Mouse (Mus musculus) adrenal gland, postnatal 14 days (tissue): ENCODE results near the gene Lrrc46. TPM values are rescaled to one million over a fixed set of nuclear protein-coding genes. Genes with fewer than 3 reads are reported as not detected.

ENCODE experiments used
- DNase-seq: peaks from one replicate; pipeline ENCODE4 v3.0.0; 2021; ENCODE audit warnings: mixed read lengths
- microRNA-seq, 2 experiments: library from miRNA; unstranded; fragments of <30 nt; microRNA quantifications; one replicate each; pipeline ENCODE4 v1.2.0; 2021
- total RNA-seq: library from RNA; stranded (reverse); gene quantifications from 2 replicates; pipeline ENCODE4 v1.2.3, GENCODE M21; 2021

Lrrc46 gene
- total RNA-seq, 1 experiment from 2014 or later: 0.93 TPM

- no peak for DNase-seq
Measured at GRCm38 (mm10) chr11:97013121-97013670, 28.0 kb downstream of the Lrrc46 start, which contains the start of gene Sp6. TSS of gene Sp6 (plus strand) at chr11:97013394.

GRCm38 (mm10) chr11:97009198-97009790 is 31.9 kb downstream of the Lrrc46 start:
- DNase-seq: no peak

- peak; percentile 27 for DNase-seq
Measured at GRCm38 (mm10) chr11:97007093-97007794, 34.0 kb downstream of the Lrrc46 start.

- no peak for DNase-seq
Measured at GRCm38 (mm10) chr11:97003170-97003569, 38.0 kb downstream of the Lrrc46 start.

GRCm38 (mm10) chr11:96997380-96997956 is 43.7 kb downstream of the Lrrc46 start:
- peak; percentile 65 for DNase-seq

- no peak for DNase-seq
Measured at GRCm38 (mm10) chr11:96996773-96997379, 44.3 kb downstream of the Lrrc46 start.

- DNase-seq: no peak
Measured at GRCm38 (mm10) chr11:96995836-96996772, 45.1 kb downstream of the Lrrc46 start.

GRCm38 (mm10) chr11:96995031-96995430 is 46.2 kb downstream of the Lrrc46 start:
- DNase-seq: no peak

- peak; percentile 45 for DNase-seq
Measured at GRCm38 (mm10) chr11:96992722-96993311, 48.4 kb downstream of the Lrrc46 start.

- no peak for DNase-seq
Measured at GRCm38 (mm10) chr11:96991501-96991900, 49.7 kb downstream of the Lrrc46 start.

- DNase-seq: peak; percentile 59
Measured at GRCm38 (mm10) chr11:96987873-96988655, 53.1 kb downstream of the Lrrc46 start.

- no peak for DNase-seq
Measured at GRCm38 (mm10) chr11:96986463-96986862, 54.7 kb downstream of the Lrrc46 start.

GRCm38 (mm10) chr11:96984903-96985302 is 56.3 kb downstream of the Lrrc46 start:
- DNase-seq: no peak

Small RNAs within 50 kb of the gene (microRNA-seq; reads per million reads assigned to microRNA genes)
- 0 to 1.1 reads per million in 2 experiments for gene Mir8103

Other genes starting within 250 kb of the Lrrc46 start
- gene Nfe2l1, start 211.4 kb downstream of the Lrrc46 start, total RNA-seq: 362 and 371 TPM in 2 replicates
- gene Copz2, start 191.5 kb downstream of the Lrrc46 start, total RNA-seq: 39.8 and 43.7 TPM in 2 replicates
- 48.6 and 49.9 TPM in 2 replicates for gene Cdk5rap3, start 124.9 kb downstream of the Lrrc46 start, total RNA-seq
- 0.37 TPM in 1 of 2 replicates, not detected in the other for gene Prr15l, start 113.3 kb downstream of the Lrrc46 start, total RNA-seq
- 28.3 and 31.9 TPM in 2 replicates for gene Pnpo, start 97.4 kb downstream of the Lrrc46 start, total RNA-seq
- 15.5 and 18.3 TPM in 2 replicates for gene Sp2, start 58.4 kb downstream of the Lrrc46 start, total RNA-seq
- 0.22 and 0.30 TPM in 2 replicates for gene Sp6, start 28.0 kb downstream of the Lrrc46 start, total RNA-seq
- 15.9 and 18.3 TPM in 2 replicates for gene Scrn2, start 11.5 kb downstream of the Lrrc46 start, total RNA-seq
- gene Mrpl10, start 153 bp upstream of the Lrrc46 start, total RNA-seq: 124 and 130 TPM in 2 replicates
- 8.0 and 10.1 TPM in 2 replicates for gene Osbpl7, start 9.2 kb upstream of the Lrrc46 start, total RNA-seq
- 0.33 and 0.56 TPM in 2 replicates for gene Tbx21, start 73.9 kb upstream of the Lrrc46 start, total RNA-seq
- gene Tbkbp1, start 110.1 kb upstream of the Lrrc46 start, total RNA-seq: 17.6 and 22.9 TPM in 2 replicates
- gene Kpnb1, start 146.5 kb upstream of the Lrrc46 start, total RNA-seq: 123 and 138 TPM in 2 replicates
- 73.2 and 74.2 TPM in 2 replicates for gene Npepps, start 239.2 kb upstream of the Lrrc46 start, total RNA-seq